In genomic region chr2:173702867-173703237, GRCm38 (mm10) we compare ENCODE assay signal across 15 mouse cellular contexts. TPM values are rescaled to one million over a fixed set of nuclear protein-coding genes. Genes with fewer than 3 reads are reported as not detected.
A peak's percentile ranks its signal among the peaks of the same experiment; 100 is the strongest.
DNase-seq lines count a peak whose midpoint lies in the region; ATAC-seq and TF ChIP-seq lines count a peak whose summit lies in the region.
"Had no signal": no experiment of that assay in that cellular context is flagged by ENCODE, and none has a peak within 500 bp of the region (broad histone marks: within the 10 kb centered on the region; RNA-seq: fewer than 3 reads in every experiment).

No protein-coding gene starts in this region.

- no peak for DNase-seq in heart, postnatal 4 days
- no peak for DNase-seq in kidney, adult 2 months
- DNase-seq in stomach, postnatal 0 days (ENCODE audit: low spot score): no peak
- DNase-seq in left cerebral cortex, postnatal 10 days (ENCODE audit: extremely low spot score in 1 of 2, low spot score in 2 of 2): no peak
- DNase-seq in left cerebral cortex, postnatal 14 days (ENCODE audit: low spot score in 2 of 2): no peak
- DNase-seq: adrenal gland, adult 2 months; gastrocnemius, postnatal 36 days had no signal

- WGBS in heart, embryonic 11.5 days (ENCODE audit: insufficient replicate concordance): 76% methylated on average over 12 of the region's 12 CpGs
- WGBS in kidney, adult 2 months: 68% methylated on average over 12 of the region's 12 CpGs
- 69% methylated on average over 12 of the region's 12 CpGs for WGBS in kidney, embryonic 14.5 days
- WGBS in stomach, embryonic 14.5 days: 84% methylated on average over 12 of the region's 12 CpGs
- 77% methylated on average over 12 of the region's 12 CpGs for WGBS in stomach, postnatal 0 days

- H3K9me3 ChIP-seq in heart, embryonic 11.5 days (replicated peaks; ENCODE audit: control insufficient read depth, low read length): no peaks in the 10 kb centered on the region
- no peaks in the 10 kb centered on the region for H3K9me3 ChIP-seq in kidney, embryonic 14.5 days (ENCODE audit: control insufficient read depth, low read length)
- no peaks in the 10 kb centered on the region for H3K9me3 ChIP-seq in stomach, embryonic 14.5 days (ENCODE audit: control insufficient read depth, low read depth, low read length)
- H3K9me3 ChIP-seq in stomach, postnatal 0 days (ENCODE audit: control insufficient read depth, low read length): no peaks in the 10 kb centered on the region
- H3K9me3 ChIP-seq: liver, embryonic 15.5 days had no signal

- TF ChIP-seq POLR2A in kidney, adult 2 months (IDR thresholded peaks at IDR 0.05; ENCODE audit: low read depth, low read length): no peak

- H3K4me3 ChIP-seq in heart, embryonic 11.5 days (ENCODE audit: low read depth, low read length): no peak overlapping the region
- no peak overlapping the region for H3K4me3 ChIP-seq in kidney, adult 2 months (ENCODE audit: insufficient read depth, low read depth, low read length)
- no peak overlapping the region for H3K4me3 ChIP-seq in kidney, embryonic 14.5 days (ENCODE audit: low read length)
- H3K4me3 ChIP-seq in stomach, embryonic 14.5 days (ENCODE audit: low read depth, low read length): no peak overlapping the region
- H3K4me3 ChIP-seq in stomach, postnatal 0 days (ENCODE audit: low read depth, low read length): no peak overlapping the region
- H3K4me3 ChIP-seq: left cerebral cortex, adult 2 months; liver, embryonic 15.5 days had no signal

- H3K27ac ChIP-seq in heart, embryonic 11.5 days (ENCODE audit: low read depth, low read length): peak overlapping the region; percentile 22; the same call in 1 of the 2 replicates
- peak overlapping the region; percentile 44 for H3K27ac ChIP-seq in kidney, adult 2 months (ENCODE audit: insufficient read depth, low read depth, low read length)
- H3K27ac ChIP-seq in kidney, embryonic 14.5 days (ENCODE audit: low read depth, low read length): no peak overlapping the region; the same call in 1 of the 2 replicates
- H3K27ac ChIP-seq in stomach, embryonic 14.5 days (ENCODE audit: low read length): peak overlapping the region; percentile 33; the same call in 1 of the 2 replicates
- no peak overlapping the region for H3K27ac ChIP-seq in stomach, postnatal 0 days (replicated peaks)
- H3K27ac ChIP-seq: left cerebral cortex, adult 2 months; liver, embryonic 15.5 days had no signal

- no peak overlapping the region for H3K9ac ChIP-seq in heart, embryonic 11.5 days (ENCODE audit: low read depth, low read length)
- H3K9ac ChIP-seq in kidney, embryonic 14.5 days (ENCODE audit: low read depth, low read length): no peak overlapping the region
- H3K9ac ChIP-seq in stomach, embryonic 14.5 days (replicated peaks; ENCODE audit: low read depth, low read length): no peak overlapping the region
- no peak overlapping the region for H3K9ac ChIP-seq in stomach, postnatal 0 days (ENCODE audit: low read length)
- H3K9ac ChIP-seq: liver, embryonic 15.5 days had no signal

- H3K27me3 ChIP-seq in heart, embryonic 11.5 days (ENCODE audit: control insufficient read depth, insufficient read depth, low read length): no peaks in the 10 kb centered on the region
- H3K27me3 ChIP-seq in kidney, adult 2 months (replicated peaks; ENCODE audit: control insufficient read depth, insufficient read depth, low read length): no peaks in the 10 kb centered on the region
- H3K27me3 ChIP-seq in kidney, embryonic 14.5 days (ENCODE audit: control insufficient read depth, insufficient read depth, low read length): no peaks in the 10 kb centered on the region
- H3K27me3 ChIP-seq in stomach, embryonic 14.5 days (ENCODE audit: control insufficient read depth, insufficient read depth, low read length): no peaks in the 10 kb centered on the region
- no peaks in the 10 kb centered on the region for H3K27me3 ChIP-seq in stomach, postnatal 0 days (ENCODE audit: control insufficient read depth, insufficient read depth, low read length)
- H3K27me3 ChIP-seq: liver, embryonic 15.5 days had no signal

- intact Hi-C loops in left cerebral cortex, postnatal 10 days (cut with DNase I): no loop called here
- intact Hi-C loops in left cerebral cortex, postnatal 14 days (cut with DNase I): no loop called here

- TF ChIP-seq CTCF in kidney, adult 2 months (conservative IDR thresholded peaks at IDR 0.05; ENCODE audit: insufficient read depth, insufficient read length, low read depth, low read length): no peak
- TF ChIP-seq CTCF in stomach, postnatal 0 days (IDR thresholded peaks at IDR 0.05; ENCODE audit: low read depth): no peak

- no peak for ATAC-seq in heart, embryonic 11.5 days (replicated peaks; ENCODE audit: insufficient number of reproducible peaks, low FRiP score, low TSS enrichment)
- no peak for ATAC-seq in kidney, embryonic 14.5 days (ENCODE audit: low FRiP score, low TSS enrichment)
- no peak for ATAC-seq in stomach, embryonic 14.5 days (ENCODE audit: insufficient number of reproducible peaks, insufficient read depth, low FRiP score, low read depth)
- no peak for ATAC-seq in stomach, postnatal 0 days (ENCODE audit: low FRiP score, low TSS enrichment)

- H3K36me3 ChIP-seq in heart, embryonic 11.5 days (ENCODE audit: control insufficient read depth, insufficient read depth, low read length): peaks cover 18% of the 10 kb centered on the region
- peaks cover 4% of the 10 kb centered on the region; the same call in 1 of the 2 replicates for H3K36me3 ChIP-seq in kidney, adult 2 months (ENCODE audit: control insufficient read depth, insufficient read depth, low read length)
- peaks cover 60% of the 10 kb centered on the region for H3K36me3 ChIP-seq in kidney, embryonic 14.5 days (ENCODE audit: control insufficient read depth, insufficient read depth, low read length)
- peaks cover 29% of the 10 kb centered on the region for H3K36me3 ChIP-seq in stomach, embryonic 14.5 days (ENCODE audit: control insufficient read depth, insufficient read depth, low read length)
- H3K36me3 ChIP-seq in stomach, postnatal 0 days (ENCODE audit: control insufficient read depth, insufficient read depth, low read length): peaks cover 19% of the 10 kb centered on the region

- no peak overlapping the region for H3K4me2 ChIP-seq in heart, embryonic 11.5 days
- no peak overlapping the region for H3K4me2 ChIP-seq in kidney, embryonic 14.5 days (replicated peaks; ENCODE audit: low read depth, low read length)
- no peak overlapping the region for H3K4me2 ChIP-seq in stomach, embryonic 14.5 days (replicated peaks; ENCODE audit: low read depth, low read length)
- no peak overlapping the region for H3K4me2 ChIP-seq in stomach, postnatal 0 days (replicated peaks; ENCODE audit: low read depth)
- H3K4me2 ChIP-seq: liver, embryonic 15.5 days had no signal

- H3K4me1 ChIP-seq in heart, embryonic 11.5 days (ENCODE audit: control insufficient read depth, insufficient read depth, low read length): peaks cover 7% of the 10 kb centered on the region
- H3K4me1 ChIP-seq in kidney, adult 2 months (ENCODE audit: control insufficient read depth, insufficient read depth, low read length): peaks cover 6% of the 10 kb centered on the region; the same call in 1 of the 2 replicates
- no peaks in the 10 kb centered on the region for H3K4me1 ChIP-seq in kidney, embryonic 14.5 days (ENCODE audit: control insufficient read depth, insufficient read depth, low read length)
- peaks cover 9% of the 10 kb centered on the region for H3K4me1 ChIP-seq in stomach, embryonic 14.5 days (ENCODE audit: control insufficient read depth, insufficient read depth, low read length)
- no peaks in the 10 kb centered on the region for H3K4me1 ChIP-seq in stomach, postnatal 0 days (replicated peaks; ENCODE audit: control insufficient read depth, insufficient read depth)
- H3K4me1 ChIP-seq: liver, embryonic 15.5 days had no signal

- TF ChIP-seq EP300 in stomach, postnatal 0 days (optimal IDR thresholded peaks at IDR 0.05): no peak

RNA-seq across cellular contexts. Expression of gene 1700010B08Rik, which starts 16.4 kb away (rescaled TPM):
- not detected in 2 replicates for polyA plus RNA-seq in heart, embryonic 11.5 days (2014; fragmentation: Nextera tagmentation; extraction: Ambion mirVana)
- not detected for total RNA-seq in heart, postnatal 4 days (2021)
- not detected in 2 replicates for polyA plus RNA-seq in kidney, adult 2 months (2012; rRNA removed)
- 0.23 TPM in 1 of 2 replicates, not detected in the other for polyA plus RNA-seq in kidney, embryonic 14.5 days (2014; fragmentation: Nextera tagmentation; extraction: Ambion mirVana)
- not detected in 2 replicates for polyA plus RNA-seq in stomach, embryonic 14.5 days (2014; fragmentation: Nextera tagmentation; extraction: Ambion mirVana)
- polyA plus RNA-seq in stomach, postnatal 0 days (2015; fragmentation: Nextera tagmentation; extraction: Ambion mirVana): not detected in 2 replicates
- not detected for total RNA-seq in left cerebral cortex, postnatal 10 days (2021)
- total RNA-seq in left cerebral cortex, postnatal 14 days (2021): not detected
- total RNA-seq: adrenal gland, adult 2 months; gastrocnemius, postnatal 36 days; layer of hippocampus, adult 18-20 months; left cerebral cortex, adult 2 months; megakaryocyte-erythroid progenitor cell, adult 5-6 weeks; monocyte, adult 5-6 weeks had no signal
- polyA plus RNA-seq: adrenal gland, adult 2 months; liver, embryonic 15.5 days had no signal

RNA-seq across cellular contexts. Expression of gene Vapb, which starts 34.5 kb away (rescaled TPM):
- 7.9 and 11.1 TPM in 2 replicates for polyA plus RNA-seq in heart, embryonic 11.5 days (2014; fragmentation: Nextera tagmentation; extraction: Ambion mirVana)
- 10 to 100 TPM; 92.8 to 94.2 TPM for total RNA-seq in heart, postnatal 4 days (2021)
- polyA plus RNA-seq in kidney, adult 2 months (2012; rRNA removed): 18.9 and 21.3 TPM in 2 replicates
- 9.3 and 18.9 TPM in 2 replicates for polyA plus RNA-seq in kidney, embryonic 14.5 days (2014; fragmentation: Nextera tagmentation; extraction: Ambion mirVana)
- polyA plus RNA-seq in stomach, embryonic 14.5 days (2014; fragmentation: Nextera tagmentation; extraction: Ambion mirVana): 11.1 and 13.4 TPM in 2 replicates
- polyA plus RNA-seq in stomach, postnatal 0 days (2015; fragmentation: Nextera tagmentation; extraction: Ambion mirVana): 11.1 and 13.1 TPM in 2 replicates
- 100 to 1,000 TPM; 110 to 118 TPM for total RNA-seq in left cerebral cortex, postnatal 10 days (2021)
- 100 to 1,000 TPM; 103 to 124 TPM for total RNA-seq in left cerebral cortex, postnatal 14 days (2021)

RNA-seq across cellular contexts. Expression of gene Rab22a, which starts 43.3 kb away (rescaled TPM):
- 30.6 and 31.8 TPM in 2 replicates for polyA plus RNA-seq in heart, embryonic 11.5 days (2014; fragmentation: Nextera tagmentation; extraction: Ambion mirVana)
- 10 to 100 TPM; 26.7 to 27.0 TPM for total RNA-seq in heart, postnatal 4 days (2021)
- polyA plus RNA-seq in kidney, adult 2 months (2012; rRNA removed): 24.4 and 28.2 TPM in 2 replicates
- polyA plus RNA-seq in kidney, embryonic 14.5 days (2014; fragmentation: Nextera tagmentation; extraction: Ambion mirVana): 24.9 and 32.9 TPM in 2 replicates
- 35.4 and 35.5 TPM in 2 replicates for polyA plus RNA-seq in stomach, embryonic 14.5 days (2014; fragmentation: Nextera tagmentation; extraction: Ambion mirVana)
- 27.1 and 29.7 TPM in 2 replicates for polyA plus RNA-seq in stomach, postnatal 0 days (2015; fragmentation: Nextera tagmentation; extraction: Ambion mirVana)
- total RNA-seq in left cerebral cortex, postnatal 10 days (2021): 10 to 100 TPM; 24.4 to 26.2 TPM
- total RNA-seq in left cerebral cortex, postnatal 14 days (2021): 10 to 100 TPM; 25.2 to 27.2 TPM

Comparison
In these comparisons a context has a peak if more than half of its experiments do, and no peak if none do; other contexts are left out.
1. H3K27ac ChIP-seq: peak in heart, embryonic 11.5 days (single experiment), kidney, adult 2 months (single experiment) and stomach, embryonic 14.5 days (single experiment); none in kidney, embryonic 14.5 days (single experiment) and stomach, postnatal 0 days (single experiment).